Mouse (Mus musculus) ES-CJ7 (cell line): ENCODE results near the gene Gfi1.

Experiments
- DNase-seq: peaks from one replicate; pipeline ENCODE4 v3.0.0; 2011; ENCODE audit warnings: low read depth, low spot score

Gene Gfi1

DNA sequence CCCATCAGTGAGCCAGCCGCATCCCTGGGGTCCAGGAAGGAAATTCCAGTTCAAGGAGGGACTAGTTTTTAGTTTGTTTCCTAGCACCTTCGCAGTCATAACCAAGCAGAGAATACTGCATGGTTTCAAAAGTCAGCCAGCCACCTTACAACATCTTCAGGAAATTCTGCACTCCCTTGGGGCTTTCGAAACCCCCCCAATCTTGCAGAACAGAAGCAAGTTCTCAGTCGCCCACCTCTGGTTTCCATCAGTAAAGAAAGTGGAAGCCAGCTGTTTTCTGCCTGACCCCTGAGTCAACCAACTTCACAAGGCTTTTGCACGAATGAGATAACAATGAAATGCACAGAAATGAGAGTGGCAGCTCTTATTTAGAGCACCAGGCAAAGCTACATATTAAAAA is 47.4 kb downstream of the Gfi1 start:
- DNase-seq: no peak
